Mouse (Mus musculus): ENCODE data around the gene Pknox1.

Pknox1 gene

DNA sequence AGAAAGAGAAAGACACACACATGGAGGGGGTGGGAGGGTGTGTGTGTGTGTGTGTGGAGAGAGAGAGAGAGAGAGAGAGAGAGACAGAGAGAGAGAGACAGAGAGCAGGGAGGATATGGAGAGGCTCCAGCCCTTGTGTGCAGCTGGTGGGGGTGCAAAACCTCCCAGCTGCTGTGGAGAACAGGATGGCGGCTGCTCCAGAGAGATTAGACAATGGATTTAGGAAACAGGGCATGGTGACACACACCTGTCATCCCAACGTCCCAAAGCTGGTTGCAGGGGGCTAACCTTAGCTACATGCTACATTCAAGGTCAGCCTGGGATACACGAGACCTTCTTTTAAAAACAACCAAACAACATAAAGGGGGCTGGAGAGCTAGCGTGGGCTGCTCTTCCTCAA lies 8.3 kb upstream of the Pknox1 start:
- DNase-seq, result no peak

DNA sequence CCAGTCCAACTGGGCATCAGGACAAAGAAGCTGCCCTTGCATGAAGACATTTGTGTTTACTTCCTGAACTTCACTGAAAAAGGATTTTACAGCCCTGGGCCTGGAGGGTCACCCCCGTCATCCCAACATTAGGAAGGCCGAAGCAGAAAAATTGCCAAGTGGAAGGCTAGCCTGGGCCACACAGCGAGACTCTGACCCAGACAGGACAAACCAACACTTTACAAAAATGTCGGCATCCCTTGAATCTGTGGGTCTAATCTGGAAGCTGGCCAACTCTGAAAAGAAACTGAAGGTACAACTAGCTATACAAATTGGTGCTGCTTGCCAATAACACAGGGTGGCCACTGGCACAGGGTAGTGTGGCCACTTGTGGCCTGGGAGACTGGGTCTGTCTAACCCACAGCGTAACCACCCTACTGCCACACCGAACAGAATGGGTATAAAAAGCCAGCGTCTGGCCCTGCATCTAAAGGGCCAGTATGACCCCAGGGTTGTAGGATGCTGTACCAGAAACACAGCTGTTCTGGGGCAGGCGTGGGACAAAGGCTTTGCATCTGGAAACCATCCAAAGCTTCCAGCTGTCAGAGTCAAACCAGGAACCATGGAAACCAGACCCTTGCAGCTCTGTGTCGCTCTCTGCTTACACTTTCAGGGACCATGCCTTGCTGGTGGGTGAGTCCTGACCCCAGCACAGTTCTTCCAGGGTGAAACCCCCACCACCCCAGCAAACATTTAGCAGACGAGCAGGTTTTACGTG lies 7.2 kb upstream of the Pknox1 start:
- DNase-seq, result peak in 1 of 2 experiments; percentile 53

DNA sequence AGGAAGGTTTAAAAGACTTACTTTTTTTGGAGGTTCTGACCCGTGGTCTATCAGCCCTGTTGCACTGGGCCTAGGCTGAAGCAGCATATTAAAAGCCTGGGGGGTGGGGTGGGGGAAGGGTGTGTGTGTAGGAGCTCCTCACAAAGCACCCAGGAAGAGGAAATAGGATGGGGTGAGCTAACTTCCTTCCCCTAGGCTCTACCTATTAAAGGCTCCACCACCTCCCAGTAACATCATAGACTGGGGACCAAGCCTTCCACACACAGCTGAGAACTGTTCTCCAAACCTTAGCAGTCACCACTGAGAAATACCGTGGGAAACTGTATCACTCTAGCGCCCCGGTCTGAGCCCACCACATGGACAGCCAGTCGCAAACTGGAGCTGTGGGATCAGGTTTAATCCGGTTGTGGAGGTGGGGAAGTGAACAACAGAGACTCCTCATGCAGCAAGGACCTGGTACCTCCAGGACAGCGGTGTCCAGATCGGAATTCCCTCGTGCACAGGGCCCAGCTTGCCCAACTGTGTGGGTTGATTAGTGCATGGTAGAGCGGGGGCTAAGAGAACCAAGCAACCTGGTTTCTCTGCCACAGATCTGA lies 6.5 kb upstream of the Pknox1 start:
- no peak for DNase-seq

DNA sequence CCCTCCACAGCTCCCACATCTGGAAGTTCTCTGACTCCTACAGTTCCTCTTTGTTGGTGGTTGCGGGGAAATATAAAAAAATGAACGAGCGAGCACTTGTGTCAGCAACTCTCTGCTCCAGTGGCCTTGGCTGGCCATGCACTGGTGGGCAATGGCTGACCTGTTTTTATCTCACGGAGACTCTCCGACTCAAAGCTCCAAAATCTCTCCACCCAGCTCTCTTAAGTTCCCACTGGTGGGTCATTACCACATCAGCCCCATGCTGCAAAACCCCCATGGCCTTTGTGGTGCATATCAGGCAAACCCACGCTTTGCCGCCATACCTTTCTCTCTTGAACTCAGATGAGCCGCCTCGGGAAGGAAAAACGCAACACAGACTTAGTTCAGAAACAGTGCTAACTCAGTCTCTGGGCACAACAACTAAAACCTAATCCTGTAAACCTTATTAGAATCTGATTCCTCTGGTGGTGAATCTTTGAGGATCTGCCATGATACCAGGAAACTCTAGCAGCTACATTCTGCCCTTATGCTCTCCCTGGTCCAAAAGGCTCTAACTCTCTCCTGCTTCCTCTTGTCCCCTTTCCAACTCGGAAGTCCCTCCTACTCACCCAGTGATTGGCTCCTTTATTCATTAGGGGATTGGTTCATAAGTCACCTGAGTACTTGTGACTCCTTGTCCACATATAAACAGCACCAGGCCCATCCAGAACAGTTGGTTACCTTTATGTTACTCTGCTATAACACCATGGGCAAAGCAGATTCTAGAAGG lies 5.3 kb upstream of the Pknox1 start:
- DNase-seq, result no peak

DNA sequence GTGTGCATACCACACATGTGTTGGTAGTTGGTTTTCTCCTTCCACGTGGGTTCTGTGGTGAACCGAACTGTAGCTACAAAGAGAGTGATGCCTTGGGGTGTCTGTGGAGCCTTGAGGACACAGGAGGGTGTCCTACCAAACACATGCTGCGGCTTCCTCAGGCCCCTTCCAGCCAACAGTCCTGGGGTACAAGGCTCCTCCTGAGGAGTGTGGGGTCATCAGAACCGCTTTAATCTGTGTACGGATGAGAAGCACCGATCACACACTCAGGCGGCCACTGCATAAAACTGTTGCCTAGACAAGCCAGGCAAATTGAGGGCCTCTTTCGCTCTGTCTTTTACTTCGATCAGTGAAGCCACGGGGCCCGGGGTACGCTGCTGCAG lies 911 bp upstream of the Pknox1 start:
- peak in 1 of 2 experiments; percentile 30 for DNase-seq

DNA sequence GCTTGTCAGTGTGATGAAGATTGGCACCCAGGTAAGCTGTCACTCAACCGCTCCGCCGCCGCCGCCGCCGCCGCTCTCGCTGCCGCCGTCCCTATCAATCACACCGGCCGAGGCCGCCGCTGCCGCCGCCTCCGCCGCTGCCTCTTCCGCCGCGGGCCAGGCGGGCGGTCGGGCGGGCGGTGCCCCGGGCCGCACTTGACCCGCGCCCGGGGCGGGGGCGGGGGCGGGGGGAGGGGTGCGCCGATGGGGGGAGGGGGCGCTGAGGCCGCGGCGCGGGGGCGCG lies 265 bp downstream of the Pknox1 start:
- no peak for DNase-seq

DNA sequence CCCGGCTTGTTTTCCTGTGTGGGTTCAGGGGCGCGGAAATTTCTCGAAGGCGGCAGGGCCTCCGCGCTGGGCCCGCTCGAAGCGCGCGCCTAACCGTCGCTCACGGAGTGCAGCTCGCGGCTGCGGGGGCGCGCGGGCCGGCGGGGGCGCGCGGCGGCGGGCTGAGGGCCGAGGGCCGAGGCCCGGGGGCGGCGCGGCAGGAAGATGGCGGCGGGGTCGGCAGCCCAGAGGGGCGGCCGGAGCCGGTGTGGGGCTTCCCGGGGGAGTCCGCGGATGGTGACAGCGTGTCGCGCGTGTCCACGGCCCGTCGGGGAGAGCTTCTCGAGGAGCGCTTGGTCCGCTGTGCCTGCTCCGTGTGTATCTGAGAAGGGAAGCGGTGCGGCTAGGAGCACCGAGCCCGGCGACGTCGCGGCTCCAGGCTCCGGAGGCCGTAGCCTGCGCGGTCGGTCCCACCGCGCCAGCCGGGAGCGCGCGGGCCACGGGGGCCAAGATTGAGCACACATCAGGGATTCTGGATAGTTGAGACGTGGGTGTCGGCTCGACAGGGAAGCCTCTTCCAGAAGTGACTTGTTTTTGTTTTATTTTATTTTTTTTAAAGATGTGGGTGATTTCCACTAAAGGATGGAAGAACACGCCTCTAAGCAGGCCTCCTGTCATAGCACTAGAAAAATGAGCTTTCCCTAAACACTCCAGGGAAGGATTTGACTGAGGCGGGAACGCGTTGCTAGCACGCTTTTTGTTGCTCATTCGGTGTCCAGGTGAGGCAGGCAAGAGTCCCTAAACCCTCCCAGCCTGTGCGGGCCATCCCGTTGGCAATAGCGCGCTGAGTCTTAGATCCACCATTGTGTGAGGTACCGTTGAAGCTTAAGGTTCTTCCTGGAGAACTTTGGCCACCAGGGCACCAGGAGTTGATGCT lies 865 bp downstream of the Pknox1 start:
- DNase-seq, result peak; percentile 62 to 63

DNA sequence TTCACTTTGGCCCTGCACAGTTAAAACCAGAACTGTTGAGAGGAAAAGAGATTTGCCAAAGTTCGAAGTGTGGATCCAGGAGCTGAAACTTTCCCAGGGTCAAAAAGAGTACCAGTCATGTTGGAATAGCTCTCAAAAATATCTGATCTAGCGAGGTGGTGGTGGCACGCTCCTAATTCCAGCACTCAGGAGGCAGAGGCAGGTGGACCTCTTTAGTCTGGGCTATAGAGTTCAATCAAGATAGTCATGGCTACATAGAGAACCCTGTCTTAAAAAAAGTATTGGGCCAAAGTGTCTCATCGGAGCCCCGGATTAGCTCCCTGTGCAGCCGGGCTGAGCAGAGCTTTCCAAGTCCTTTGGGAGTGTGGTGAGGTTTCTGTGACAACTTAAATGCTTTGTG lies 1.7 kb downstream of the Pknox1 start:
- DNase-seq, result no peak

DNA sequence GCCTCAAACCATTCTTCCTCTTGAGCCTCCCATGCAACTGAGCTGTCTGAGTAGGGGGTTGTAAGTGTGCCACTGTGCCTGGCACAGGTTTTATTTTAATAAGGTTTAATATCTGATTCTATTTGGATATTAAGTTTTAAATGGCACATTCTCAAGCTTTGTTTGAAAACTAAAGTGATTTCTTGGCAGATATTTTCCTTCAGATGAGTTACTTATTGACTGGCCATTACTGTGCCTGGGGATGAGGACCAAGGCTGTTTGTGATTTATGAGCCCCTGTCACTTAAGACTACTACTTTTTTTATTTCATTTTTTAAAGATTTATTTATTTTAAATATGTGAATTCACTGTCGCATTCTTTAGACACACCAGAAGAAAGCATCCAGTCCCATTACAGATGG lies 5.2 kb downstream of the Pknox1 start:
- no peak for DNase-seq

DNA sequence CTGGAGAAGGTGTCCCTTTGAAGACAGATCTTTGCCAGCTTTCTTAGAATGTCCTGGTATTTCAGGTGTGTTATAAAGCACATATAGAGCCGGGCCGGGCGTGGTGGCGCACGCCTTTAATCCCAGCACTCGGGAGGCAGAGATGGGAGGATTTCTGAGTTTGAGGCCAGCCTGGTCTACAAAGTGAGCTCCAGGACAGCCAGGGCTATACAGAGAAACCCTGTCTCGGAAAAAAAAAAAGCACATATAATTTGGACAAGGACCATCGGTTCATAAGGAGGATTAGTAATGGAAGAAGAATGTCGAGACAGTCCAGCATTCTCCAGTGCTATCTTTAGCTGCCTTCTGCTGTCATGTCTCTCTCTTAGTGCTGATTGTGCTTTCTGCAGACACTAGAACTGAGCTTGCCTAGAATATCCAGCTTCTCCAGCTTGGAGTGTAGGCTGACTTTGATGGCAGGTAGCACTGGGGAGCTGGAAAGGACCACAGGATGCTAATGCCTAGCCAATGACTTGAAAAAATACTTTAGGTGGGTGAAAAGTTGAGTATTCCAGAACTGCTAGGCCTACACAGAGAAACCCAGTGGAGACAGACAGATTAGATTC lies 5.9 kb downstream of the Pknox1 start:
- no peak for DNase-seq

DNA sequence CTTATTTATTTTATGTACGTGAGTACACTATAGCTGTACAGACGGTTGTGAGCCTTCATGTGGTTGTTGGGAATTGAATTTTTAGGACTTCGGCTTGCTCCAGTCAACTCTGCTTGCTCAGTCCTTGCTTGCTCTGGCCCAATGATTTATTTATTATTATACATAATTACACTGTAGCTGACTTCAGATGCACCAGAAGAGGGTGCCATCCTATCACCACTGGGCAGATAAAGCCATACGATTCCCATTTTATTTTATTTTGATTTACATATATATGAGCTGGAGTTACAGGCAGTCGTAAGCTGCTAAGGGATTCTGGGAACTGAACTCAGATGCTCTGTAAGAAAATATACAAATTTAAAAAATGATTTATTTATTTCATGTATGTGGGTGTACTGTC lies 7.2 kb downstream of the Pknox1 start:
- no peak for DNase-seq

DNA sequence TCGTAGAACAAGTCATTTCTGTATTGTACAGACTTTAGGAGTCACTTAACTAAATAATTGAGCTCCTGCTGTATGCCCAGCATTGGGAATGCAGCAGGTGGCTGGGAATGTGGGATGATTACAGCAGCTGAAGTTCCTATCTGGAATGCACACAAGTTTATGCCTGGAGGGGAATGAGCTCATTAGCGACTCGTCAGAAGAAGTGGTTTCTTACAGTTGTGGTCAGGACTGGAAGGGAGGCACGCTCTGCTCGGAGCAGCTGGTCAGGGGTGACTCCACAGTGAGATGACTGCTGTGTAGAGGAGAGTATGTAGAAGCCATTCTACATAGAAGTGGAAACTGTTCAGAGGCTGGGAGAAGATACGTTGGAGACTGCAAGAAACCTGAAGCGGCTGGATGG lies 10.1 kb downstream of the Pknox1 start:
- DNase-seq, result no peak

DNA sequence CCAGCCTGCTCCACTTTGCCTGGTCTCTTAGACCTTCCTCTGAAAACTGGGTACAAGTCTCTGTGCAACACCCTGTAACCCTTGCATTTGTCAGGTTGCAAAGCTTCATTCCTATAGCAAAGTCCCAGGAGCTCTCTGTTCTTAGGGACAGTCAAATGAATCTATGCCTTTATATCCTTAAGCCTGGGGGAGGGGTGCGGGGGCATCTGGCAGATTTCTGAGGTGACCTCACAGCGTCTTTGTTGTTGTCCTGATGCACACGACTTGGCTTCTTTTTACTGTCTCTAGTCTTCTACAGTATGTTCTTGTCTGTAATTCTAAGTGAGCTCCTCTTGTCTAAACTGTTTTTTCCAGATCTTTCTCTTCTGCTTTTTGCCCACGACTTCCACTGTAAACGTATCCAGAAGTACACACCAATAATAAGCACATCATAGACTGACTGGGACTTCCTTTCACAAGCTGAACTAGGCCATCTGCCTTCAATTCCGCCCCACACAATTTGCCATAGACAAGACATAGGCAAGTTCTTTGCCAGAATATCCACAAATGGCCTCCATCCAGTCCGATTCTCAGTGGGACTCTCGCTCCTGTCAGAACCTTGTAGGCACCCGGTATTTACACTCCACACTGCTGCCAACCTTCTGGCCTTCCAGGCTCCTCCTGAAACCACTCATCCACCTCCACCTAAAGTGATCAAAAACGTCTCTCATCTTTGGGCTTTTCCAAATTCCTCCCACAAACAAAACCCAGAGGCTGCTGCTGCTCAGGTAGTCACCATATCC lies 12.1 kb downstream of the Pknox1 start:
- DNase-seq, result no peak

DNA sequence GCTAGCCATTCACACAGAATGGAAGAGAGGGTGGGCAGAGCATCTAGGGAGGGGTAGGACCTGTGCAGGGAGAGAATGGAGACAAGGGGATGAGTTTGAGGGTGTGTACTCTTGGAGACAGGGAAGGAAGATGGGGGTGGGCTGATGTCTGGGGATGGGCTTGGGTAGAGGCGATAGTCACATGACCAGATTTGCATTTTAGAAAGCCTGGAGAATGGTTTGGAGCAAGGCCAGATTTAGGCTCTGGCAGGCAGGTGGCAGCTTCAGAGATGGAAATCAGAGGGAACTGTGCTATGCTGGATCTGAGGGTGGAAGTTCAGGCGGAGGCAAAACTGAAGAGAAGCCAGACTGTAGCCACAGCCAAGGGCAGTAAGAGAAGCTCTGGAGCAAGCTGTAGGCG lies 15.8 kb downstream of the Pknox1 start:
- no peak for DNase-seq

DNA sequence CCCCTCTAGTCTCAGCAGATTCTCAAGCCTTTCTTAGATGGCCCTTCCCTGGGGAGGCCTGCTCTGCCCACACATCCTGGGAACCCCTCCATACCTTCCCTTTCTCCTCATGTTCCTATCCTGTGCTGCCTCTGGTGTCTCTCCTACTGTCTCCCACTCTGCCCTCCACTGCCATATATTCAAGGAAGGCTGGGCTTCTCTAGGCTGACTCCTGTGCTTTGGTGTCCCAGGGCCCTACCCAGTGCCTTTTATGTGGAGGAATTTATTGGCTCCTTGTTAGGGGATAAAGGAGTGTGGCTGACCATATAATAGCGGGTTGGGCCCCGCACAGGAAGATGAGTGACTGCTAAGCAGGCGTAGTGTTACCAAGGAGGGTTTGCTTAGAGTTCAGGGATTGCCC lies 18.7 kb downstream of the Pknox1 start:
- no peak for DNase-seq

DNA sequence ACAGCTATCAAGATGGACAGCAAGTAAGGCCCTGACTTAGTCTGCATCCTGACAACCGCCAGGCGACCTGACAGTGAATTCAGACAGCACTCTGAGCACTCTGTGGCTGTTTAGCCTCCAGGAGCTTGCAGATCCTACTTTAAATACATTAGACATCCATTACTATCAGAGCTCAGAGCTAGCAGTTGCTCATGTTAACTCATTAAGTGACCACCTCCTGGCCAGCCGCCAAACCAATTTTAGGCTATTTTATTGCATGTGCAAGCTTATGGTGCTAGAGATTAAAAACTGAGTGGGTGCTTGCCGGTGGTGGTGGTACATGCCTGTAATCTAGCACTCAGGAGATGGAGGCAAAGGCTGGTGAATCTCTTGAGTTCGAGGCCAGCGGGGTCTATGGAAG lies 19.2 kb downstream of the Pknox1 start:
- no peak for DNase-seq

DNA sequence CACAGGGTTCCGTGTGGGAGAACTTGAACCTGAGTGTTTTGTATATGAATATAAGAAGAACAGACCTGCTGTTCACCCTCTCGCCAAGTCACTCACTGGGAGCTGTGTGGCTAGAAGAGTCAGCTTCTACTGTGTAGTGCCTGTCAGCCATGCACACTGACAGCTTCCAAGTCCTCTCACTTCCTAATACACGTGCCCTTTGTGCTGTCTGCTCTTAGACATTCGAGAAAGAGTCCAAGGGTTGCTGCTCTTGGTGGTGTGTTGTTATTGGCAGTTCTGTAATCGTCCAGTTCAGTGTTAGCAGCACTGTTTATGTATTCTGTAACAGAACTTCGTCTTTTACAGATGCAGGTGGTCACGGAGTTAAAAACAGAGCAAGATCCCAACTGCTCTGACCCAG lies 23.6 kb downstream of the Pknox1 start:
- no peak for DNase-seq

DNA sequence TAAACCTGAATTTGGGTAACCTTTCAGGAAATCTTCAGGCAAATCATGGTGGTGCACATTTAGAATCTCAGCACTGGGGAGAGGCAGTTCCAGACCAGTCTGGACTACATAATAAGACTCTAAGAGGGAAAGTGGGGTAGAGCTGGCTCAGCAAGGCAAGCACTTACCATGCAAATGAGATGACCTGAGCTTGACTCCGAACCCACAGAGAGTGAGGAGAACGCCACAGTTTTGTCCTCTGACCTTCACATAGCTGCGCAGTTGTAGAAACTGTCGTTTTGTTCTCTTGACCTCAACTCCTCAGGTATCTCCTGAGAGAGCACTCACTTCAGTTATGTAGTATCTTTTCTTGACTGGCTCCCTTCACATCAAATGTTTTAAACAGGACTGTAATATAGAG lies 24.2 kb downstream of the Pknox1 start:
- DNase-seq, result no peak

DNA sequence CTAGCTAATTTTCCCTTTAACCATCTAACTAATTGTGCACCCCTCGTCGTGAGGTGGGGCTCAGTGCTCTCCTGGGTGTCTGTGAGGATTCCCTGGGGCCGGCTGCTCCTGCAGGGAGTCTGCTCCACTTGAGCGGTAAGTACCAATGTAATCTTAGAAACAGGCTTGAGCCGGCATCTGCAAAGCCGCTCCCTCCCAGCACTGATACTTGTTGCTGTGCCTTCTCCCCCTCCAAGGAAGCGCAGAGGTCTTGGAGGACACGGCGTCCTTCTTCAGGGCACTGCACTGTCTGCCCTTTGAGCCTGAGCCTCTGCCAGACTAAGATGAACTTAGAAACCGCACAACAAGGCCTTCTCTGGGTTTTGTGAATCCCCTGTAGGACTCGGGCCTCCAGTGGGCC lies 26.3 kb downstream of the Pknox1 start:
- no peak for DNase-seq

DNA sequence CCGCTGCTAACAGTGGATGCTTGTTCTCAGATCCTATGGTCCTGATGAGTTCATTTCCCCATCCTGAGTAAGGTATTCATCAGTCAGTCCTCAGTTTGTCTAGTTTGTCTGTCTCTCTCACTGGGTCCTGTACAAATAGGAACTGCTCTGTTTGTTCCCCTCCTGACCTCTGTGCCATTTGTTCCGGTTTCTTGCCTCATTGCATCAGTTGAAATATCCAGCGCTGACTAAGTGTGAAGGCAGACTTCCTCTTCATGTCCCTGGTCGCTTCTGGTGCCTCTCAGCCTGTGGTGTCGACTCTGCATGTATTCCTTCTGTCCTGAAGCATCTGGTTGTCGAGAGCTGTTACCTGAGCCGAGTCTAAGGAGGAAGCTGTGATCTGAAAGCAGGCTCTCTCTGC lies 30.1 kb downstream of the Pknox1 start:
- DNase-seq, result peak; percentile 23 to 34

DNA sequence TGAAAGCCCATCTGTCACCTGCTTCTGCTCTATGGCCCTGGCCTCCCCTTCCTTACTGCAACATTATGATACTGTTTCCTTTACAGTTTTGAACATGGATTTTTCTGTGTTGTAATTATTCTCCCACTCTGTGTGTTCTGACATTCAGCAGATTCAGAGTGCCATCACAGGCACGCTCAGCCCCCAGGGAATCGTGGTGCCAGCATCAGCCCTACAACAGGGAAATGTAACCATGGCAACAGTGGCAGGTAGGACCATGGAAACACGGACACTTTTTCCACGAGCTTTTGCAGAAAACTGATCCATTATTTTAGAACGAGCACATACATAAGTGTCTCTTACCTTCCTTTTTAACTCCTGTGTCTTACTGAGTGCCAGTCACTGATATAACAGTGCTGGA lies 30.5 kb downstream of the Pknox1 start:
- no peak for DNase-seq

DNA sequence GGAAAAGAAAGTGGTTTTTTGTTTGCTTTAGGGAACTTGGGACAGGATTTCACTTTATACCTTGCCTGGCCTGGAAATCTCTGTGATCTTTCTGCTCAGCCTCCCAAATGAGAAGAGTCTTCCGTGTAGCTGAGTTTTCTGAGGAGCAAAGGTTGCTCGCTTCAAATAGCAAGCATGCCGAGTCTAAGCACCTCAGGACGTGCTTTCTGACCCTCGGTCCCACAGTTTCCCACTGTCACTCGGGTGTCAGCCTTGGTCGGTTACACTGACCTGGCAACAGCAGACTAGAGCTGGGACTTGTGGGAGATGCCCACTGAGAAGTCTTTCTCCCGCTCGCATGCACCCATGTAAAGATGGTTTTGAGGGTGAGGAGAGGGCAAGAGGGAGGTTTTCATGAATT lies 33.4 kb downstream of the Pknox1 start:
- DNase-seq, result no peak

Measured in lung, adult 18-20 months (tissue).